Mouse (Mus musculus) heart, embryonic 14.5 days (tissue): Measurements from ENCODE around the gene Slc5a8. TPM values are rescaled to one million over a fixed set of nuclear protein-coding genes. Genes with fewer than 3 reads are reported as not detected.

Experiments used
- ATAC-seq: fragments of 200-750 bp; cut with Nextera tagmentation; 2 replicates; pipeline ENCODE4 v1.8.0; 2017; ENCODE audit warnings: low read depth, moderate TSS enrichment; ENCODE audit not compliant: insufficient number of reproducible peaks, insufficient read depth, low FRiP score
- H3K27ac ChIP-seq, 2 experiments: fragments of 200-500 bp in 1 of 2; fragments of 300-500 bp in 1 of 2; sonication (generic) in 1 of 2; replicated peaks in 1 of 2; 2 replicates each; pipeline ENCODE4 v1.5.1; 2012 to 2014; ENCODE audit warnings: low read depth in 2 of 2, low read length in 2 of 2, control low read depth in 1 of 2, mild to moderate bottlenecking in 1 of 2, mixed read lengths in 1 of 2; ENCODE audit not compliant: control insufficient read depth in 1 of 2, insufficient read depth in 1 of 2
- H3K27me3 ChIP-seq: fragments of 300-500 bp; sonication (generic); 2 replicates; pipeline ENCODE4 v1.6.1; 2014; ENCODE audit warnings: mild to moderate bottlenecking, low read length, control low read depth; ENCODE audit not compliant: control insufficient read depth, insufficient read depth
- H3K36me3 ChIP-seq: fragments of 300-500 bp; sonication (generic); 2 replicates; pipeline ENCODE4 v1.6.1; 2014; ENCODE audit warnings: mild to moderate bottlenecking, control low read depth, low read length, mixed read lengths; ENCODE audit not compliant: control insufficient read depth, insufficient read depth
- H3K4me1 ChIP-seq, 2 experiments: fragments of 200-500 bp in 1 of 2; fragments of 300-500 bp in 1 of 2; sonication (generic) in 1 of 2; 2 replicates each; pipeline ENCODE4 v1.6.1; 2012 to 2014; ENCODE audit warnings: low read length in 2 of 2, control low read depth in 1 of 2, mixed read lengths in 1 of 2; ENCODE audit not compliant: control insufficient read depth in 2 of 2, insufficient read depth in 2 of 2
- H3K4me2 ChIP-seq: fragments of 300-500 bp; sonication (generic); 2 replicates; pipeline ENCODE4 v1.6.1; 2014; ENCODE audit warnings: mild to moderate bottlenecking, low read length
- H3K4me3 ChIP-seq, 2 experiments: fragments of 200-500 bp in 1 of 2; fragments of 300-500 bp in 1 of 2; sonication (generic) in 1 of 2; 2 replicates each; pipeline ENCODE4 v1.5.1; 2012 to 2014; ENCODE audit warnings: low read length in 2 of 2, mild to moderate bottlenecking in 2 of 2, control low read depth in 1 of 2, low read depth in 1 of 2, moderate library complexity in 1 of 2; ENCODE audit not compliant: control insufficient read depth in 1 of 2, insufficient read depth in 1 of 2
- H3K9ac ChIP-seq: fragments of 300-500 bp; sonication (generic); 2 replicates; pipeline ENCODE4 v1.6.1; 2014; ENCODE audit warnings: mild to moderate bottlenecking, low read length
- H3K9me3 ChIP-seq: fragments of 300-500 bp; sonication (generic); 2 replicates; pipeline ENCODE4 v1.6.1; 2016; ENCODE audit warnings: low read length, control low read depth; ENCODE audit not compliant: control insufficient read depth
- WGBS: fragments of 180-500 bp; shearing (Covaris S2); extraction: QIAGEN DNeasy Blood & Tissue Kit; methylation state at CpG from one replicate; pipeline ENCODE4 v1.1.7; 2014; 5-methylcytosine and 5-hydroxymethylcytosine counted together
- polyA plus RNA-seq: library from polyadenylated mRNA; unstranded; fragments of >200 nt; fragmentation: Nextera tagmentation; extraction: Ambion mirVana; gene quantifications from 2 replicates; pipeline ENCODE4 v1.2.1, GENCODE M21; 2014

Gene Slc5a8
- polyA plus RNA-seq = 0.05 TPM in 1 of 2 replicates, not detected in the other

DNA sequence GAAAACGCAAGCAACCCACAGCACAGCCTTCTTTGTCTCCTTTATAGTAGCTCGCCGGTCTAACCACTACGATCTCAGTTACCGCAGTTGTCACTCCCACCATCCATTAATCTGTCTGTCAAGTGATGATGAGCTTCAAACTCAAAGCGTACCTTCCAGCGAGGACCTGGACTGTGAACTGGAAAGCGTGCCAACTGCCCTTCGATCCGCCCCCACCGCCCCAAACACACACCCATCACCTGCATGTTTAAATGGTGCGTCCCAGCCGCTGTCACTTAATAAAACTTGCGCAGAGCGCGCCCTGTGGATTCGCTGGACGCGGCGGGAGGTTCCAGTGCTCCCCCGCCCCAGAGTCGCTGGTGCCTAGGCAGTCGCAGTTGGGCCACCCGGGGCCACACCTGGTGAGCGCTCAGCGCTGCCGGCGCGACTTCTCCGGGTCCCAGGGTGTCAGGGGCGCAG lies at the start of gene Slc5a8:
Gene Slc5a8 (plus strand): TSS at position 361 of the 459 bp plus-strand sequence.
- ATAC-seq = no peak
- Histone ChIP-seq H3K9ac (no peak within 1 kb of the TSS), H3K27me3 (peaks cover 30% of the 10 kb centered on the region), H3K4me3 (peak within 1 kb of the TSS; percentile 6 to 33), H3K27ac (no peak within 1 kb of the TSS), H3K4me1 (0 out of 4 replicates have a peak, but pooled peaks cover 3 to 4% of the 10 kb centered on the region in 2 experiments), H3K36me3 (no peaks in the 10 kb centered on the region), H3K9me3 (0 out of 2 replicates have a peak, but pooled peaks cover 3% of the 10 kb centered on the region), H3K4me2 (peak within 1 kb of the TSS; percentile 62)
- 8% methylated on average over 31 of the region's 31 CpGs for WGBS

DNA sequence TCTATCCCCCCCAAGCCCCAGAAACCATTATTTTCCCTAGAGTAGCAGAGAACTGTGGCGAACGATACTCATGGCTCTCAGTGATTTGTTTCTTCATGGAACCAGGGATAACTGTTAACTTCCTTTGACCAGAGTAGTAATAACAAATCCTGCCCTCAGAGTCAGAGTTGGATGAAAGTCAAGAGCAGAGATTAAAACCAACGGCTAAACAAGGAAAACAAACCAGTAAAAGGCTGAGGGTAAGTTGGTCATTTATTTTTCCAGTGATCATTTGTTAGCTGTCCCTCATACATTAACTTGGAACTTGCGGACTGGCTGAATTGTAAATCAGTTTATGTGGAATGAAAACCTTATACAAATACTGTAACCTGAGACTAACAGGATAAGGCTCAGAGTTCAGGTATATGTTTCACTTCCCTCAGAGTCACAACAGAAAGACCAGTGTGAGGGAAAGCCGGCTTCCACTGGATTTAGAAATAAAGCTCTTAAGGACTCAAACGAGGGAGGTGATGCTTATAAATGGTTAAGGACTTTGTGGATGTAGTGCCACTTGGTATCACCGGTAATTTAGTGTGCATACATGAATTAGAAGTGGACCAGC lies 36.8 kb upstream of the Slc5a8 start:
- no peak overlapping the region for H3K27ac ChIP-seq
- no peaks in the 10 kb centered on the region for H3K4me1 ChIP-seq
- H3K27me3 ChIP-seq = no peaks in the 10 kb centered on the region
- no peaks in the 10 kb centered on the region for H3K9me3 ChIP-seq
- H3K9ac ChIP-seq = no peak overlapping the region
- no peak overlapping the region for H3K4me2 ChIP-seq
- WGBS = 72% methylated on average over 7 of the region's 7 CpGs
- ATAC-seq = no peak
- H3K4me3 ChIP-seq = no peak overlapping the region
- no peaks in the 10 kb centered on the region for H3K36me3 ChIP-seq

DNA sequence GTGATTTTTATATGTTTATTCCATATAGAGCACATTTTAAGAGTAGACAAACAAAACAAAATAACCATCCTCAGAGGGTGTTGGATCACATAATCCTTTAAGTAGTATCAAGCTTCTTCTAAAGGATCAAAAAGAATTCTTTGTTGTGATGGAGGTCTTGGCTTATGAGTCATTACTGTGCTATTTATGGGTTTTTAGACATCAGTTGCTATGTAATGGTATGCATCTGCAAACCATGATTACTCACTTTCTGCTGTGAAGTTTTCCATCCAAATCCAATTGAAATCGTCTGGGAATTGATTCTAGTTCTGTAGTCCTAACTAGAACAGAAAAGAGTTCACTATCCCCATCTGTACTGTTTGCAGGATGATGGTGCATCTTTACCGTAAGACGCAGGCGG lies 35.8 kb upstream of the Slc5a8 start:
- WGBS = 82% methylated on average over 4 of the region's 4 CpGs
- no peak overlapping the region for H3K4me2 ChIP-seq
- no peaks in the 10 kb centered on the region for H3K9me3 ChIP-seq
- H3K9ac ChIP-seq = no peak overlapping the region
- no peak overlapping the region for H3K4me3 ChIP-seq
- H3K27ac ChIP-seq = no peak overlapping the region
- no peak for ATAC-seq
- no peaks in the 10 kb centered on the region for H3K4me1 ChIP-seq
- no peaks in the 10 kb centered on the region for H3K27me3 ChIP-seq
- no peaks in the 10 kb centered on the region for H3K36me3 ChIP-seq

DNA sequence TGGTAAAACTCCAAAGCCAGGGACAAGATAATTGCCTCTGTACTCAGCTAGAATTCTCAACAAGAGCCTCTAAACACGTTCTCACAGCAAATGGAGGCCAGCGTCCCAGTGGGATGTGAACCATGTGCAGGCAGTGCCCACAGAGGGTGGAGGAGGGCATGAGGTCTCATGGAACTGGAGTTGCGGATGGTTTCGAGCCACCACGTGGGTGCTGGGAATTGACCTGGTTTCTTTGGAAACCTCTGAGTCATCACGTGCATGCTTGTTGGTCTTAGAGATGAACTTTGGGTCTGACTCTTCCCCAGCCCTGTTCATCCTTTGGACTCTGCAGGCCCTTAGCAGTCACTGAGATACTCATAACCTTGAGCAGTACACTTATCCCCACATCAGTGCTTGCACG lies 32.5 kb upstream of the Slc5a8 start:
- Histone ChIP-seq H3K27me3 (no peaks in the 10 kb centered on the region), H3K4me1 (no peaks in the 10 kb centered on the region), H3K27ac (no peak overlapping the region), H3K9me3 (no peaks in the 10 kb centered on the region), H3K36me3 (no peaks in the 10 kb centered on the region), H3K4me2 (no peak overlapping the region), H3K9ac (no peak overlapping the region), H3K4me3 (no peak overlapping the region)
- ATAC-seq = no peak
- 80% methylated on average over 7 of the region's 7 CpGs for WGBS

DNA sequence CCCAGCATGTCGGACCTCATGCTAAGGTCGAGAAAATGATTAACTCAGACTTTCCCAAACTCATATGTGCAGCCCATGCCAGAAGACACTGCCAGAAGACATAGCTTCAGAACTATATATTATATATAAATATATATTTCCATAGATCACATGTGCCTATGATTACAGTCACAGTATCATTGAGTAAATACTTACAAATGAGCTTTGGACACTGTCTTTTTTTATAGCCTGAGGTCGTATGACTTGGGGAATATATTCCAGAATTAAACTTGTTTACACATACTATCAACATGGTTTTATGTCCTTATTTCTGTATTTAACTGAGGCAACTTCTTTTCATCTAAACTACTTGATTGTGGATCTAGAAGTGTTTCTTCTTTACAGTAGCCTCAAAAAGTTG lies 24.9 kb upstream of the Slc5a8 start:
- no peak for ATAC-seq
- no peaks in the 10 kb centered on the region for H3K27me3 ChIP-seq

DNA sequence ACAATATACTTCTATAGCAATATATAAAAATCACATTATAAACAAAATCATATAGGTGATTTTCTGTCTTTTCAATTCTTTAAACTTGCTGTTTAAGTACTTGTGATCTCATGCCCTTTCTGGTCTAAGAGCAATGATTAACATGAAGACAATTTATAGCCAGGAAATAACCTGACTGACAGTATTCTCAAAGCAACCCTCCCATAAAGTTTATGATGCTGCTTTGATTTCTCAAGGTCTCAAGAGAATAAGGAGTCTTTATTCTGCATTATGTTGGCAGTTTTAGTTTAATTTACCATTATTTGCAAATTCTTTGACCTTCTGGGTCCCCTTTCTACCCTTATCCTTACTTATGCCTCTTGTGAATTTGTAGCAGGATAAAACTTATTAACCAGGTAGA lies 24.4 kb upstream of the Slc5a8 start:
- no peak overlapping the region for H3K9ac ChIP-seq
- no peaks in the 10 kb centered on the region for H3K9me3 ChIP-seq
- no peaks in the 10 kb centered on the region for H3K4me1 ChIP-seq
- H3K27ac ChIP-seq = no peak overlapping the region
- H3K4me3 ChIP-seq = no peak overlapping the region
- H3K36me3 ChIP-seq = no peaks in the 10 kb centered on the region
- H3K27me3 ChIP-seq = no peaks in the 10 kb centered on the region
- no peak overlapping the region for H3K4me2 ChIP-seq
- ATAC-seq = no peak

More for the DNA sequence above, 24.9 kb upstream of the Slc5a8 start:
- Histone ChIP-seq H3K4me1 (no peaks in the 10 kb centered on the region), H3K9me3 (no peaks in the 10 kb centered on the region), H3K27ac (no peak overlapping the region), H3K4me2 (no peak overlapping the region), H3K9ac (no peak overlapping the region), H3K4me3 (no peak overlapping the region), H3K36me3 (no peaks in the 10 kb centered on the region)
- WGBS = 76% methylated on average over 3 of the region's 3 CpGs

DNA sequence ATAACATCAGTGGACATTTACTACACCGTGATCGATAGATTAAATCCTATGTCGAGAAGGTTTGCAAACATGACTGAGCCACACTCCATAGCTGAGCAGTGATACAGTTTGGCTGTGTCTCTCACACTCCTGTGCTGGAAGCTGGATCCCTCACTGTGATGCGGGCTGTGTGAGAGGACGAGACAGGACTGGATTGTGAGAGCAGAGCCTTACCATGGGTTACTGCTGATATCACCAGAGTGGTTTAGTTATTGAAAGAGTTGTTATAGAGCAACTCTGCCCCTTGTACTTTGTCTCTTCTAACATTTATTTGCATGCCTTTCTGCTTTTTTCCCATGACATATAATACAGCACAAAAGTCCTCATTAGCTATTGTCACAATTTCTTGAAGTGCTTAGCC lies 23.5 kb upstream of the Slc5a8 start:
- no peak overlapping the region for H3K4me2 ChIP-seq
- H3K9ac ChIP-seq = no peak overlapping the region
- H3K27ac ChIP-seq = no peak overlapping the region
- H3K36me3 ChIP-seq = no peaks in the 10 kb centered on the region
- no peaks in the 10 kb centered on the region for H3K4me1 ChIP-seq
- WGBS = 83% methylated on average over 5 of the region's 5 CpGs
- no peaks in the 10 kb centered on the region for H3K9me3 ChIP-seq
- H3K27me3 ChIP-seq = no peaks in the 10 kb centered on the region
- no peak for ATAC-seq
- no peak overlapping the region for H3K4me3 ChIP-seq

DNA sequence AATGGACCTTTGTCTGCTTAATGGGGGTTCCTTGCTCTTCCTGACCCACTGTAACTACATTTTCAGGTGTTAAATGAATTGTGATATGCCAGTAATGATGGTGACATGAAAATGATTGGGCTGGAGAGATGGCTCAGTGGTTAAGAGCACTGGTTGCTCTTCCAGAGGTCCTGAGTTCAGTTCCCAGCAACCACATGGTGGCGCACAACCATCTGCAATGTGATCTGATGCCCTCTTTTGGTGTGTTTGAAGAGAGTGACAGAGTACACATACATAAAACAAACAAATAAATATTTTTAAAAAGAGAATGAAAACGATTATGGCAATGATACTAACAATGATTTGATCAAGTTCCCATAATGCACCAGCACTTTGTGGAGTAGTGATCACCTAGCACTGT lies 19.8 kb upstream of the Slc5a8 start:
- no peak overlapping the region for H3K4me3 ChIP-seq
- WGBS = 63% methylated on average over 2 of the region's 2 CpGs
- H3K9me3 ChIP-seq = no peaks in the 10 kb centered on the region
- H3K4me1 ChIP-seq = no peaks in the 10 kb centered on the region
- no peaks in the 10 kb centered on the region for H3K27me3 ChIP-seq
- no peak overlapping the region for H3K4me2 ChIP-seq
- H3K9ac ChIP-seq = no peak overlapping the region
- ATAC-seq = no peak
- no peak overlapping the region for H3K27ac ChIP-seq
- H3K36me3 ChIP-seq = no peaks in the 10 kb centered on the region
